ENCODE assay signal across 27 mouse cellular contexts in the genomic region with DNA sequence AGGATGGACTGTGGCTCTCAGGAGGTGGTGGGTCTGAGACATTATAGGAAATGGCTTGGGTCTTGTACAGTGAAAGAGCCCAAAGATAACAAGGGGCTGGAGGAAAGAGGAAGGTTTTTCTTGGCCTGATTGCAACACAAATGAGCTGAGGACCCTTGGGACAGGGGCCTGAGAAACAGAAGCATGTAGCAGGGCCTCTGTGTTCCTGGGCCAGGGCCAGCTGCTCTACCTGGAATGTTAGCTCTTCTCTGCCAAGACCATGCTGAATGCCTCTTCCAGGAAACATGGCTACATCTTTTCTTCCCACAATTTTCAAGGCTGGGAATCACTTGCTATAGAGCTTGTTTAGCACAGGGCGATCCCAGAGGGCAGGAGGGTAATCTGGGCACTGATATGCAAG.
"Had no signal": no experiment of that assay in that cellular context is flagged by ENCODE, and none has a peak within 500 bp of the region (broad histone marks: within the 10 kb centered on the region; RNA-seq: fewer than 3 reads in every experiment).

No protein-coding gene starts in this region.

- H3K27ac ChIP-seq: gastrocnemius, adult 2 months; heart, embryonic 10.5 days; hindbrain, embryonic 10.5 days; hindbrain, embryonic 12.5 days; hindbrain, embryonic 14.5 days; intestine, embryonic 15.5 days; layer of hippocampus, adult 2 months; left cerebral cortex, adult 2 months; limb, embryonic 13.5 days; liver, embryonic 13.5 days; liver, embryonic 15.5 days had no signal

- H3K36me3 ChIP-seq: heart, embryonic 10.5 days; heart, embryonic 12.5 days; hindbrain, embryonic 10.5 days; hindbrain, embryonic 12.5 days; intestine, embryonic 15.5 days; limb, embryonic 13.5 days; liver, embryonic 13.5 days; liver, embryonic 15.5 days had no signal

- ATAC-seq: hindbrain, embryonic 16.5 days; inflammation-experienced regulatory T-cells, adult 6 months; intestine, embryonic 15.5 days; intestine, postnatal 0 days had no signal

- DNase-seq: gastrocnemius, adult 2 months; gastrocnemius, postnatal 10 days; gastrocnemius, postnatal 25 days; heart, adult 18-20 months; heart, postnatal 10 days; heart, postnatal 4 days; kidney, adult 18-20 months; kidney, adult 8-10 months; kidney, postnatal 10 days; kidney, postnatal 25 days; kidney, postnatal 4 days; liver; liver, embryonic 13.5 days had no signal

- H3K27me3 ChIP-seq: hindbrain, embryonic 12.5 days; intestine, embryonic 15.5 days; liver, embryonic 13.5 days; liver, embryonic 15.5 days had no signal

- H3K9me3 ChIP-seq: heart, embryonic 10.5 days; heart, embryonic 12.5 days; hindbrain, embryonic 10.5 days; hindbrain, embryonic 12.5 days; intestine, embryonic 15.5 days; limb, embryonic 13.5 days had no signal

- H3K4me3 ChIP-seq: gastrocnemius, adult 2 months; heart, embryonic 10.5 days; heart, embryonic 12.5 days; hindbrain, embryonic 10.5 days; hindbrain, embryonic 12.5 days; intestine, embryonic 15.5 days; layer of hippocampus, adult 2 months; left cerebral cortex, adult 2 months; limb, embryonic 13.5 days; liver, embryonic 13.5 days; liver, embryonic 15.5 days had no signal

- H3K9ac ChIP-seq: heart, embryonic 12.5 days; hindbrain, embryonic 12.5 days; hindbrain, embryonic 14.5 days; intestine, embryonic 15.5 days; limb, embryonic 13.5 days; liver, embryonic 13.5 days; liver, embryonic 15.5 days had no signal

- H3K4me1 ChIP-seq: heart, embryonic 10.5 days; heart, embryonic 12.5 days; intestine, embryonic 15.5 days; liver, embryonic 13.5 days; liver, embryonic 15.5 days had no signal

- H3K4me2 ChIP-seq: heart, embryonic 12.5 days; hindbrain, embryonic 12.5 days; hindbrain, embryonic 14.5 days; intestine, embryonic 15.5 days; limb, embryonic 13.5 days; liver, embryonic 11.5 days; liver, embryonic 13.5 days; liver, embryonic 15.5 days had no signal
